Mouse (Mus musculus) myocyte (in vitro differentiated cells): ENCODE measurements around the gene Elmod3.

Source experiments
- E2F4 ChIP-seq: IDR thresholded peaks from one replicate; pipeline ENCODE4 v1.6.1; 2011; ENCODE audit warnings: mild to moderate bottlenecking, control low read depth, moderate library complexity; ENCODE audit not compliant: insufficient read depth
- MYOD1 ChIP-seq, 3 experiments: IDR thresholded peaks; one replicate each; pipeline ENCODE4 v1.6.1; 2011; ENCODE audit warnings: control low read depth in 2 of 3, low read depth in 2 of 3, mild to moderate bottlenecking in 2 of 3, moderate library complexity in 1 of 3; ENCODE audit not compliant: insufficient read length in 2 of 3, control insufficient read depth in 1 of 3
- POLR2A ChIP-seq: IDR thresholded peaks from one replicate; pipeline ENCODE4 v1.6.1; 2011; ENCODE audit warnings: low read depth, mild to moderate bottlenecking, control low read depth, moderate library complexity; ENCODE audit not compliant: insufficient read length
- POLR2AphosphoS2 ChIP-seq: IDR thresholded peaks from one replicate; pipeline ENCODE4 v1.6.1; 2011; ENCODE audit warnings: low read depth, control low read depth; ENCODE audit not compliant: insufficient read length
- TCF12 ChIP-seq: IDR thresholded peaks from one replicate; pipeline ENCODE4 v1.6.1; 2011; ENCODE audit warnings: mild to moderate bottlenecking, control low read depth; ENCODE audit not compliant: poor library complexity, insufficient read depth, severe bottlenecking

DNA sequence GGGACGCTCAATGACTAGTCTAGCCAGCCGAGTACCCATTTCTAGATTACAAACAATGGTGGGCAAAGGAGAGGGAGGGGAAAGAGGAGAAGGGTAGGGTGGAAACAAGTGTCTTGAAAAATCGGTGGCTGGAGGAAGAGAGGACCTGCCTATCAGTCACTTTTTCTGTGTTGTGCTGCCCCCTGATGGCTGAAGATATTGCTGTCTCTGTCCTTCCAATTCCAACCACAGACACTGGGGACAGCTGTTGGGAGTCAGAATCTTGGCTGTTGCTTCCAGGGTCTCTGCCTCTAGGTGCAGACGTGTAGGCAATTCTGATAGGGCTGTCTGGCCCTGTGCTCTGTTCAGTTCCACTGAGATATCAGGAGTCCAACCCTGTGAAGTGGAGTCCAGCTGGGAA, 32.2 kb downstream of the Elmod3 start:
- no peak for TF ChIP-seq POLR2A
- TF ChIP-seq E2F4, result no peak
- peak in 2 of 3 experiments; percentile 48 to 59 for TF ChIP-seq MYOD1 (IDR thresholded peaks at IDR 0.05; ENCODE audit: control insufficient read depth in 1 of 3, insufficient read length in 2 of 3, low read depth in 2 of 3)
- TF ChIP-seq POLR2AphosphoS2, result peak; percentile 58
- no peak for TF ChIP-seq TCF12
